ENCODE assay signal across 28 mouse cellular contexts in the genomic region with DNA sequence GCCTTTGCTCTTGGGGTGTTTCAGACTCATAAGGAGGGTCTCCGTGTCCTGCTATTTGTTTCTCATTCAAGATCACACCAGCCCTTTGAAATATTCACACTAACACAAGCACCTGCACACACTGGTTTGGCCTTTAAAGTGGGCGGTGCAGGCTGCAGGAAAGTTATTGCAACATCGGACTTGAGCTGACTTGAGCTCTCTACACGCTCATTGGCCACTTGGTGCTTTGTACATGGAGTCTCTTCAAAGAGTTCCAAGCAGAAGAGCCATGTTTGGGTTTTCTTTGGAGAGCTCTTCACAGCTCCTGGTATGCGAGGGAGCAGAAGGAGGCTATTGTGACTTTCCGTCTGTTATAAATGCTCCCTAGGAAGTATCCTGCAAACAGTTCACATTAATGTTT.
DNase-seq lines count a peak whose midpoint lies in the region; ATAC-seq and TF ChIP-seq lines count a peak whose summit lies in the region.
"Had no signal": no experiment of that assay in that cellular context is flagged by ENCODE, and none has a peak within 500 bp of the region (broad histone marks: within the 10 kb centered on the region; RNA-seq: fewer than 3 reads in every experiment).

No protein-coding gene starts in this region.

- 85% methylated on average over 6 of the region's 6 CpGs for WGBS in forebrain, embryonic 10.5 days
- 81% methylated on average over 6 of the region's 6 CpGs for WGBS in forebrain, embryonic 16.5 days
- WGBS in lung, postnatal 0 days, result 47% methylated on average over 6 of the region's 6 CpGs
- 71% methylated on average over 6 of the region's 6 CpGs for WGBS in hindbrain, embryonic 13.5 days

- no peak overlapping the region for H3K9ac ChIP-seq in forebrain, embryonic 16.5 days (replicated peaks; ENCODE audit: low read depth, low read length)
- no peak overlapping the region for H3K9ac ChIP-seq in lung, postnatal 0 days (replicated peaks; ENCODE audit: low read depth)
- H3K9ac ChIP-seq in hindbrain, embryonic 13.5 days, result no peak overlapping the region
- H3K9ac ChIP-seq: embryonic facial prominence, embryonic 12.5 days; forebrain, postnatal 0 days; hindbrain, embryonic 15.5 days; liver, embryonic 14.5 days; midbrain, embryonic 12.5 days; neural tube, embryonic 12.5 days; stomach, embryonic 15.5 days had no signal

- H3K27ac ChIP-seq in forebrain, embryonic 10.5 days, result peak overlapping the region; percentile 51
- no peak overlapping the region for H3K27ac ChIP-seq in forebrain, embryonic 16.5 days (ENCODE audit: low read length)
- H3K27ac ChIP-seq in lung, postnatal 0 days (ENCODE audit: low read length), result peak overlapping the region; percentile 73
- H3K27ac ChIP-seq in hindbrain, embryonic 13.5 days, result no peak overlapping the region
- H3K27ac ChIP-seq: embryonic facial prominence, embryonic 12.5 days; hindbrain, embryonic 15.5 days; liver, embryonic 14.5 days; midbrain, embryonic 12.5 days; neural tube, embryonic 12.5 days; stomach, embryonic 15.5 days had no signal

- no peak overlapping the region for H3K4me3 ChIP-seq in forebrain, embryonic 10.5 days
- no peak overlapping the region for H3K4me3 ChIP-seq in forebrain, embryonic 16.5 days (replicated peaks; ENCODE audit: low read length)
- H3K4me3 ChIP-seq in lung, postnatal 0 days (ENCODE audit: low read depth, low read length), result no peak overlapping the region
- no peak overlapping the region for H3K4me3 ChIP-seq in hindbrain, embryonic 13.5 days
- H3K4me3 ChIP-seq: embryonic facial prominence, embryonic 12.5 days; hindbrain, embryonic 15.5 days; midbrain, embryonic 12.5 days; myocyte; neural tube, embryonic 12.5 days; stomach, embryonic 15.5 days had no signal

- no peaks in the 10 kb centered on the region for H3K27me3 ChIP-seq in forebrain, embryonic 10.5 days (ENCODE audit: poor library complexity, severe bottlenecking)
- no peaks in the 10 kb centered on the region for H3K27me3 ChIP-seq in forebrain, embryonic 16.5 days (replicated peaks; ENCODE audit: control insufficient read depth, insufficient read depth, low read length)
- H3K27me3 ChIP-seq in lung, postnatal 0 days (replicated peaks; ENCODE audit: insufficient read depth, low read length), result no peaks in the 10 kb centered on the region
- H3K27me3 ChIP-seq in hindbrain, embryonic 13.5 days, result no peaks in the 10 kb centered on the region
- H3K27me3 ChIP-seq: embryonic facial prominence, embryonic 12.5 days; hindbrain, embryonic 15.5 days; midbrain, embryonic 12.5 days; neural tube, embryonic 12.5 days; stomach, embryonic 15.5 days had no signal

- no peak overlapping the region for H3K4me2 ChIP-seq in forebrain, embryonic 16.5 days (ENCODE audit: low read length)
- H3K4me2 ChIP-seq in lung, postnatal 0 days (replicated peaks; ENCODE audit: low read depth, low read length), result no peak overlapping the region
- H3K4me2 ChIP-seq in hindbrain, embryonic 13.5 days, result no peak overlapping the region
- H3K4me2 ChIP-seq: embryonic facial prominence, embryonic 12.5 days; heart, embryonic 11.5 days; hindbrain, embryonic 15.5 days; midbrain, embryonic 12.5 days; neural tube, embryonic 12.5 days; stomach, embryonic 15.5 days had no signal

- DNase-seq in forebrain, embryonic 10.5 days (ENCODE audit: extremely low spot score, low spot score), result no peak
- peak; percentile 74 to 83 for DNase-seq in lung, adult 18-20 months
- DNase-seq in lung, postnatal 0 days (ENCODE audit: low spot score), result peak; percentile 93
- DNase-seq in lung, postnatal 4 days, result peak; percentile 45 to 75
- no peak for DNase-seq in layer of hippocampus, postnatal 36 days
- DNase-seq in heart, adult 11 months, result no peak
- DNase-seq: adrenal gland, adult 8-10 months; cerebellum, adult 8-10 months; cerebellum, postnatal 25 days; forebrain, postnatal 0 days; gastrocnemius, postnatal 10 days; heart, adult 18-20 months; heart, postnatal 4 days; kidney, adult 18-20 months; kidney, postnatal 4 days; left cerebral cortex, postnatal 4 days; right cerebral cortex, postnatal 4 days had no signal

- no peaks in the 10 kb centered on the region for H3K9me3 ChIP-seq in forebrain, embryonic 10.5 days
- H3K9me3 ChIP-seq in forebrain, embryonic 16.5 days (ENCODE audit: control insufficient read depth, low read length), result no peaks in the 10 kb centered on the region
- H3K9me3 ChIP-seq in lung, postnatal 0 days (ENCODE audit: low read length), result no peaks in the 10 kb centered on the region
- no peaks in the 10 kb centered on the region for H3K9me3 ChIP-seq in hindbrain, embryonic 13.5 days
- H3K9me3 ChIP-seq: embryonic facial prominence, embryonic 12.5 days; G1E; hindbrain, embryonic 15.5 days; midbrain, embryonic 12.5 days; neural tube, embryonic 12.5 days; stomach, embryonic 15.5 days had no signal

- TF ChIP-seq EP300 in lung, postnatal 0 days (IDR thresholded peaks at IDR 0.05), result peak; percentile 90

- no peak for TF ChIP-seq CTCF in lung, postnatal 0 days (IDR thresholded peaks at IDR 0.05)

- peaks cover 53% of the 10 kb centered on the region for H3K4me1 ChIP-seq in forebrain, embryonic 10.5 days
- H3K4me1 ChIP-seq in forebrain, embryonic 16.5 days (replicated peaks; ENCODE audit: control insufficient read depth, insufficient read depth, low read length), result peaks cover 7% of the 10 kb centered on the region
- peaks cover 13% of the 10 kb centered on the region; the same call in 1 of the 2 replicates for H3K4me1 ChIP-seq in lung, postnatal 0 days (ENCODE audit: insufficient read depth, low read depth, low read length)
- peaks cover 13% of the 10 kb centered on the region for H3K4me1 ChIP-seq in hindbrain, embryonic 13.5 days (replicated peaks)
- H3K4me1 ChIP-seq: stomach, embryonic 15.5 days had no signal

- H3K36me3 ChIP-seq in forebrain, embryonic 10.5 days (replicated peaks), result no peaks in the 10 kb centered on the region
- no peaks in the 10 kb centered on the region for H3K36me3 ChIP-seq in forebrain, embryonic 16.5 days (ENCODE audit: control insufficient read depth, insufficient read depth)
- H3K36me3 ChIP-seq in lung, postnatal 0 days (ENCODE audit: insufficient read depth, low read length), result no peaks in the 10 kb centered on the region
- no peaks in the 10 kb centered on the region for H3K36me3 ChIP-seq in hindbrain, embryonic 13.5 days
- H3K36me3 ChIP-seq: embryonic facial prominence, embryonic 12.5 days; G1E; hindbrain, embryonic 15.5 days; midbrain, embryonic 12.5 days; neural tube, embryonic 12.5 days; stomach, embryonic 15.5 days had no signal

- ATAC-seq in forebrain, embryonic 16.5 days, result no peak
- peak; percentile 95 for ATAC-seq in lung, postnatal 0 days
- no peak for ATAC-seq in hindbrain, embryonic 13.5 days (ENCODE audit: low FRiP score)
- ATAC-seq: forebrain, postnatal 0 days had no signal

Comparison
In these comparisons a context has a peak if more than half of its experiments do, and no peak if none do; other contexts are left out.
1. H3K27ac ChIP-seq: peak in forebrain, embryonic 10.5 days (single experiment) and lung, postnatal 0 days (single experiment); none in forebrain, embryonic 16.5 days (single experiment) and hindbrain, embryonic 13.5 days (single experiment).
2. DNase-seq: peak in lung, adult 18-20 months (2 of 2), lung, postnatal 0 days (single experiment) and lung, postnatal 4 days (2 of 2); none in forebrain, embryonic 10.5 days (single experiment), layer of hippocampus, postnatal 36 days (0 of 2) and heart, adult 11 months (single experiment).